Mouse (Mus musculus) thymus, postnatal 10 days (tissue): Measurements from ENCODE around the gene Btrc.
A peak's percentile ranks its signal among the peaks of the same experiment; 100 is the strongest.

Experiments
- DNase-seq, 2 experiments: peaks; one replicate each; pipeline ENCODE4 v3.0.0; 2021; ENCODE audit warnings: low spot score in 2 of 2

Btrc gene

DNA sequence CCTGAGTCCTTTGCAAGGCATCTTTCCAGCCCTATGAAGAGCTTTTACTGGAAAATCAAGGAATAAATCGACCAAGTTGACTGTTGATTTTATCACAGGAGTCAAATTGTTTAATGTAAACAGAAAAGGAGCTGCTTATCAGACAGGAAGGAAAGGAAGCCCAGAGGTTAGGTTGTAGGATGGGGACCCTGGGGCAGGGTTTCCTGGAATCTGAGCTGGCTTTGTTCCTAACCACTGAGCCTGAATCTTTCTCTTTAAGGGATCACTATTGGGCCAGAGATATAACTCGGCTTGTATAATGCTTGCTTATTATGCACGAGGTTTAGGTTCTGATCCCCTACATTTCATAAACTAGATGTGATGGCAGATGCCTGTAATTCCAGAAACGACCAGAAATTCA lies 64.6 kb downstream of the Btrc start:
- no peak for DNase-seq

DNA sequence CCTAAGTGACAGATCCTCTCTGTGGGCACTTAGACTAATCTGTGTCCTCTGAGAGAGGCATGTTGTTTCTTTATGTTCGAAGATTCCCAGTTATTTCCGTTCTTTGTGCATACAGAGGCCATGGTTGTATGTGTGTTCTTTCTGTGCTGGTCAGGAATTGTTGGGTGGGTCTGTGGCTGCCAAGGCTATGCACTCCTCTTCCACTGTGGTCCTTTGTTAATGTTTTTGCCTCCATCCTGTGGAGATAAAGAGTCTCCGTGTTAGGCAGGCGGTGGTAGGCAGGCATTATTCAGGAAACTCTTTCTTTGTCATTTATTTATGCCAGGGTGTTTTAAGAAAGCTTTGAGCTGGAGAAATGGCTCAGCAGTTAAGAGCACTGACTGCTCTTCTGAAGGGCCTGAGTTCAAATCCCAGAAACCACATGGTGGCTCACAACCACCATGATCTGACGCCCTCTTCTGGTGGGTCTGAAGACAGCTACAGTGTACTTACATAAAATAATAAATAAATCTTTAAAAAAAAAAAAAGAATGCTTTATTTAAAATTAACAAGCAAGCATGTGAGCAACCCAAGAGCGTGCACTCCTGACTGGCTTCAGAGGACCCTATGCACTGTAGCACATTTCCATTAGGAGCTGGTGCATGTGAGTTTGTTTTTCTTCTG lies 67.6 kb downstream of the Btrc start:
- no peak for DNase-seq

DNA sequence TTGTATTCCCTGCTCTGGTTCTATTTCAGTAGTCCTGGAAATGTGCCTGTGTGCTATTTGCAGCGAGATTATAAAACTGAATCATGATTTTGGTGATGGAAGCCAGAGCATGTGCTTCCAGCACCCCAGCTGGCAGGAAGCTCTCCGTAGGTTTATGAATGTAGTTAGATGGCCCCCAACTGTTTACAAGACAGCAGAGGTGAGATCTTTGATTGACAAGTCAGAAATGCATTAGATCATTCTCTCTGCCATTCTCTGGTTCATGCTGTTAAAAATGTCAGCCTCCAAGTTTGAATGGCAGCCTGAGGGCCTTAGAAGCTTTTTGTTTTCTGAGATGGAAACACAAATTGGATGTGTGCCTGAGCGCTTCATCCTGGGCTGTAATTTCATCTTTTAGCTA lies 68.8 kb downstream of the Btrc start:
- DNase-seq = no peak

DNA sequence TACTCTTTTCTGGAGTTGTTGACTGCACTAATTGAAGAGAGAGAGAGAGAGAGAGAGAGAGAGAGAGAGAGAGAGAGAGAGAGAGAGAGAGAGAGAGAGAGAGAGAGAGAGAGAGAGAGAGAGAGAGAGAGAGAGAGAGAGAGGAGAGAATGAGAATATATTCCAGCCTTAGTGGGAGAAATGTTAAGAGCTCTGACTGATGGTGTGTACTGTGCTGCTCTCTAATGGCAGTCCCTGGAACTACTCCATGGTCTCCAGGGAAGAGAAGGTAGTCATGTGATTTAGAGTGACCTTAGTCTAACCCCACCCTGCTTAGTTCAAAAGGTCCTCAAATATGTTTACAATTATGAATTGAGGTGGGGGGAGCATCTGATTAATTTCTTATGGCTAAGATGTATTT lies 72.5 kb downstream of the Btrc start:
- peak in 1 of 2 experiments; percentile 43 for DNase-seq

DNA sequence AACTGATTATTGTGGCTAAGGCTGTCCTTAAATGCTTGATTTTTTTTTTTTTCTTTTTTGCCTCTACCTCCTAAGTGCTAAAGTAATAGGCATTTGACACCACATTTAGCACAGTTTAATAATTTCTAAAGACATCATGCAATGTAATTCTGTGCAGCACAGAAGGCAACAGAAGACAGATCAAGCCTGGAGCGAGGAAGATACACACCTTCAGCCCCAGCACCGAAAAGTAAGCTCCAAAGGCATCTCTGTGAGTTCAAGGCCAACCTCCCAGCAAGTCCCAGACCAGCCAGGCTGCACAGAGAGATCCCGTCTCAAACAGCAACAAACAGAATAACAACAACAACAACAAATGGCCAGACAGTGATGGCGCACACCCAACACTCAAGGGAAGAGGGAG lies 73.6 kb downstream of the Btrc start:
- no peak for DNase-seq

DNA sequence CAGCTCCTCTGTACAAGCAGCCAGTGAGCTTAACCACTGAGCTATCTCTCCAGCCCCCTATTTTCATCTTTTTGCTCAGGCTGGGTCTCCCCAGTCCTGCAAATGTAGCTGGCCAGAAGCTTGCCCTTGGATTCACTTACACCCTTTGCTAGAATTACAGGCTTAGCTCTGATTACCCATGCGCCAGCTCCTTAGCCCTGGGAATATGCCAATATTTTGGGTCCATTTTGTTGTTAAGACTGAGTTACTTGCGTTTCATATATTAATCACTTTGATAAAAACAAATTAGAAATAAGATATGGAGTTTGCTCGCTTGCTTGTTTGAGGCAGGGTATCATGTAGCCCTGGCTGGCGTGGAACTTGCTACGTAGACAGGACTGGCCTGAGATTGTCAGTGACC lies 74.7 kb downstream of the Btrc start:
- no peak for DNase-seq

DNA sequence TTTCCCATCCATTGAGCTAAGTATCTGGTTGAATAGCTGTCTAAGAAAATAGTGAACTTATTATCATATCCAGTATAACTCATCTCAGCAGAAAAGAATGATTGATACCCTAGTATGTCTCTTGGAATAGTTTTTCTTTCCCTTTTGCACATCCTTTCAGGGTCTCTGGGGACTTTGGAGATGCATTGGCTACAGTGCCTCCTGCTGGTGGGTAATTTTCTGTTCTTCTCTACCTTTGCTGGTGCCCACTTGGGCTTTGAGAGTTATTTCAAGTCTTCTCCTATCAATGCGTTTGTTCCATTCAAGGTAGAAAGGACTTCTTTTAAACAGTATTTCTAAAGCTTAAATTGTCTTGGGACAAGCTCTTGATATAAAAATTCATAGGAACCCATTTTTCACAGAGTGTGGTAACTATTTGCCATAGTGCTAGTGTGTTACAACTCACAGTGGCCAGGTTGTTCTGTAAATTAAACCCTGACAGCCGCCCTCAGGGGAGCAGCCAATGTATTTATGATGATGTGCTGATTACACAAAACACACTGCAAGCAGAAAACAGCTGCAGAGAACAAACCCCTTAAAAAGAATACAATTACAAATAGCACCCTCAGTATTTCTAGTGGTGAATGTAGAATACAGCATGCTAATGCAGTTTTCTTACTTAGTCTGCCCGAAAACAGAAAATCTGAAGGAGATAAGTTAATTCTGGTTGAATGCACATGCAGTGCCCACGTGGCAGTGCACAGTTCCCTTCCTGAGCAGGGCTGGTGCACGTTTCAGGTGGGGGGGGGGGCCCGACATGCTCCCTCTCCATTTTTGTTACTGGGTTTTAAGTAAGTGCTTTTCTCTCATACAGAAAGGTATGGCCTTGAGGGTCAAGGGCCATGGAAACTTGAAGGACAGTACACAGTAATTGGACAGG lies 75.7 kb downstream of the Btrc start:
- DNase-seq = peak in 1 of 2 experiments; percentile 9

DNA sequence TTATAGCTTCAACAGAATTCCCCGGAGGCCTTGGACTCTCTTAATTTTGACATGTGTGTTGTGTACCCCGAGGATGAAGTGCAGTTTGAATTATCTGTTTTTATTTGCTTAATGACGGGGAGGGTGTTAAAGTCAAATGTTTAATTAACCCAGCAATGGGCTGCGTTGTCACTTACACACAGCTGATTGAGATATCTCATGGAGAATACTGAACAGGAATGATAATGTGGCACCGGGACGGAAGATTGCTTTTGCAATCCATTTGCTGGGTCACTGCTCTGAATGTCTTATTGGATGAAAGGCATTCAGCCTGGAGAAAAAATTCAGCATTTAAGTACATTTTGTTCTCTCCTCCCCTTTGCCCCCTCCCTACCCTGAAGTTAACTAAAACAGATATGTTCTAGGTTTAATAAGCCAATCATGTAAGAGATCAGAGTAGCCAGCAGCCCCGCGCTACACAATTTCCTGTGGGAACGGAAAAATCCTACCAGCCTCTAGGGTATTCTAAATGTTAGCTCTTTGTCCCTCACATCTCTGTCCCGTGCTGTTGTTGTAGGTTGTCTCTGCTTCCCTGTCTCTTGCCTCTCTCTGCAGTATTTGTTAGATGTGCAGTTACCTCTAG lies 77.1 kb downstream of the Btrc start:
- no peak for DNase-seq

DNA sequence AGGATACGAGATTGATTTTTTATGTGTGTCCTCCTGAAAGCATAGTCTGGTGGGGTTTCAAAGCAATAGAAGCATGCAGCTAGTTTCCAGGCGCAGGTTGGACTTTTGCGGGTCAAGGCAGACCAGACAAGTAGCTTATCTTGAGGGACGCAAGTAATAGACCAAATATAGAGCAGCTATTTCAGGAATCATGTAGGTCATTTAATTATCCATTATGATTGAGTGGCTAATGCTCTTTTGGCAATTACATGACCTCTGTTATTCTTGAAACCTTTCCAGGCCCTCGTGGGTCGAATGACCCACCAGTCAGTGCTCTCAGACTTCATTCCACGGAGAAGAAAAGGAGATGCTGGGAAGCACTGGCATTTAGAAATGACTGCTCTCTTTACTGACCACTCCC lies 78.2 kb downstream of the Btrc start:
- DNase-seq = no peak

DNA sequence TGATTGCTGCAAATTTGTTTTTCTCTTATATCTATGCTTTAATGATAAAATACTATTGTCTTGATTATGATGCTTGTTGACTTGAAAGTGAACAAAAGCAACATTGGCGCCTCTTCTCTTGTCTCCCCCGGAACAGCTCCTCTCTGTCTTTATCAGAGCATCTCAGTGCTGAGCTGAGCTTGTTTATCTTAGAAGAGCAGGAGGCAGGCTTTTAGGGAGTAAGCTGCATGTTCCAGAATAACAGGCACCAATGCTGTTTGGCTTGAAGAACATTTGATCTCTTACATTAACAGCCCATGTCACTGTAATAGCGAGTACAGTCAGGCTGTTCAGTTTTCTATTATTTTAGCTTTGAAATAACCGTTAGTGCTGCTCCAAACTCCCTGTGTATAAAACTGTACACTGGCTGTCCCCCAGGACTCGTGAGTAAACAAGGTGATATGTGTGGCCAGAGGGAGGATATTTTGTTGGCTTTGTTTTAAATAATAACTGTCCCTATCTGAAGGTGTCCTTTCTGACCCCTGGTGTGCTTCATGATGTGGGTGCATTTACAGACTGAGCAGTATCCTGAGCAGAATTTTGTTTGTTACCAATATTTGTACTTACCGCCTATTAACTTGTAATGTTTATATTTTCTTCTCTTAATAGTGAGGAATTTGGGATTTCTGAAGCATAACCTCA lies 81.9 kb downstream of the Btrc start:
- DNase-seq = no peak

DNA sequence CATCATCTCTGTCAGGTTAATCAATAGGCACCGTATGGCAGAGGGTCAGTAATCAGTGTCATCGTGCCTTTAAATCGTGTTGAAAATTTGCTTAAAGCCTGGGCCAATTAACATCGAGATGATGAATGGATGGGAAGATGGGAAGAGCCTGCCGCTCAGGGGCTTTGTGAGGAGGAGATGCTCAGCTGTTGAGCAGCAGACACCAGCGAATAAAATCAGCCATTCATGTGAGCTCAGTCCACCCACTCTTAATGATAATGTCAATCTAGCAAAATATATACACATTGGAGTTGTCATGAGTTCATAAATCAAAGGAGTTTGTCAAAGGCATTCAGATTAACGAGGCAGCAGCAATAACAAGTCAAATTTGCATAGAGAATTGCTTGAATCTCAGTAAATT lies 83.1 kb downstream of the Btrc start:
- no peak for DNase-seq

DNA sequence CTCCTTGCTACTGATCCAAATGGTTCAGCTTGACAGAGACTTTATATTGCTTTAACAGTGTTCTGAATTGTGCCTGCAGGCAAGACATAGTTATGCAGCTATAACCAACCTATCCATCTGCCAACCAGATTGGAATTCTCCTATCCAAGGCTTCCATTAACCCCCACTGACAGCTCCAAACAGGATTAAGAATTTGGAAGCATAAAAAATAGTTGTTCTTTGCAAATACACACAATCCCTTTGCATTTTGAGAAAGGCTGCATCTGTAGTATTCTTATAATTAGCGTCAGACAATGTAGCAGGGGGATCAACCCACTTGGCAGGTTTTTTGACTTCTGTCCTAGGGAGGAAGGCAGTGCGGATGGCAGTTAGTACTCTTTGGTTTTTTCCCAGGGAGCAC lies 83.7 kb downstream of the Btrc start:
- DNase-seq = no peak

DNA sequence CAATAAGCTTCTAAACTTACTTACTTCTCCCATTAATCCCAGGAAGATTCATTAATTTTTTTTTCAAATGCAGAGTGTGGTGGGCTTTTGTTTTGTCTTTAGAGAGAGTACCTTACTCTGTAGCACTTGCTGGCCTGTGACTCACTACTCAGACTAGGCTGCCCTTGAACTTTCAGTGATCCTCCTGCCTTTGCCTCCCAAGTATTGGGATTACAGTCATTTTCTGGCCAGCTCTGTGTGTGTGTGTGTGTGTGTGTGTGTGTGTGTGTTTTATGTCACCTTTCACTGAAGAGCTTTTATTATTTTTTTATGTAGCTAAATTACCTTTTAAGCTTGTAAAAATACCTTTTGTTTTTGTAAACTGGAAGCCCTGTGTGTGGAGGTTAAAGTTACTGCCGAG lies 84.4 kb downstream of the Btrc start:
- no peak for DNase-seq

DNA sequence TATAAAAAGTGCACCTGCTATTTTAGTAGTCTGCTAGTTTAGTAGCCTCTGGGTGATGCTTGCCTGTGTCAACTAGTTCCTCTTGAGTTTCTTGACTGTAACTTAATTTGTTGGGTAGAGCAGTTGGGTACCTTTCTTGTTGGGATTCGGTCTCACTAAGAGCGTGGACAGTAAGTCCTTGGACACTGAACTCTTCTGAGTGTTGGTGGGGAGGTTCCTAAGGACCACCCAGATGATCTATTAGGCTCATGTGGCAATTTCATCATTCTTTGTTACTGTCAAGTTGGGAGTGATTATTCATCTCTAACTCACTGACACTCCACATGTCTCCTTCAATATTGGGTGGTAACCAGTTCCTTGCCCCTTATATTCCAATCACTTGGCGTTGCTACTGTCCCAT lies 90.9 kb downstream of the Btrc start:
- no peak for DNase-seq

DNA sequence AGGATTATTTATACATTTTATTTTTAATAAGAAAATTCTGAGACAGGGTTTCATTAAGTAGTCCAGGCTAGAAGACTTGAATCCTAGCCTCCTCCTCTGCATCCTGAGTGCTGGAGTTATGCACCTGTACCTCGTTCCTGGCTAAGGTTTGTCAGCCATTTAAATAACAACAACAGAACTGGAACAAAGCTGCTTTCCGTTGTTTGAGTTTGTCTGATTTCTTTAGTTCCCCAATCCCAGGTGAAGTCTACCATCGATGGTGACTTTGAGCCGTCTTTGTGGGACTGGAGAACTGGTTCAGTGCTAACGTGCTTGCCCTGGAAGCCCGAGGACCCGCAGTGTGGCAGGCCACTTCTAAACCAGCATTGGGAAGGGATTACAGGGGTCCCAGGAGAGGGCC lies 93.4 kb downstream of the Btrc start:
- DNase-seq = no peak

DNA sequence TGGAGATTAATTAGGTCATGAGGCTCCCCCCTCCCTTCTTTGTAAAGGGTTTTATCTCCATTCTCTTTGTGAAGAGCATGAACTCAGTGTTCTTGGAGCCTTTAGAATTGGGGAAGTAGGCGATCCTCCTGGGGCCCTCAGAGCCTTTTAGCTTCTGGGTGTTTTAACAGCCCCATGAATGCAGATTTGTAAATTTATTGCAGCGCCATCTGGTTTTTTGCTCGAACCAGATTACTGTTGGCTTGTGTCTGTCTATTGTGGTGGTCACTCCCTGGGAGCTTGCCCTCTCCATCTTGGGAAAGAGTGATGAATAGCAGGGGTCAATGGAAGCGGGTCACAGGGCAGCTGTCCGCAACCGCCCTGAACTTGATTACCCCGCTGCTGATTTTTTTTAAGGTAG lies 95.2 kb downstream of the Btrc start:
- no peak for DNase-seq

DNA sequence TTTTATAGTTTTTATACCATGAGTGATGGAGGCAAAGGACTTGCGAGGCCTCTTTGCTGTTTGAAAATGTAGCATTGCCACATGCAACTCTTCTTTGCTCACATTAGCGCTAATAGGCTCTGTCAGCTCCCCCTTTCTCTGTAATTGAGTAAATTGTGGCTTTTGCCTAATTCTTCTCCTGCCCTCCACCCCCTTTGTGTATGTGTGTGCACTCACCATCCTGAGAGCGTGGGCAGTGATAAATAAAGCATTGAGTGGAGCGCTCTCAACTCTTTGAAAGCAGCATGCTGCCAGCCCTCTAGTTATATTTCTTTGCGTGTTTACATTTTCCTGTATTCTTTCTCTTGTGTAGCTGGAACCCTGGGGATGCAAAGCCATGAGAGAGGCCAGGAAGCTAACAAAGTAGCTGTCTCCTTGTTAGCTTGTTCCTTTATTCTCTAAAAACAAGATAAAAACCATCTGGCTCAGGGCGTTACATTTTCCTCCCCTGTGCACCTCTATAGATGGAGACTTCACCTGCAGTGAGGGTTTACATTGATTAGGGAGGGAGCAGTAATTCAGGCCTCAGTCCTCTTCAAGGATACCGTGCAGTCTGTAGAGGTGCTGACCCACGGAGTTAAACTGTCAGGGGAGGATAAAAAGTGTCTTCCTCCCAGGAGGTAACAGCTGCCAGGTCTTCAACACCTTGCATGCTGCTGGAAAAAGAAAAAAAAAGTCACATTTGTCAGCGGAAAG lies 96.6 kb downstream of the Btrc start:
- no peak for DNase-seq

DNA sequence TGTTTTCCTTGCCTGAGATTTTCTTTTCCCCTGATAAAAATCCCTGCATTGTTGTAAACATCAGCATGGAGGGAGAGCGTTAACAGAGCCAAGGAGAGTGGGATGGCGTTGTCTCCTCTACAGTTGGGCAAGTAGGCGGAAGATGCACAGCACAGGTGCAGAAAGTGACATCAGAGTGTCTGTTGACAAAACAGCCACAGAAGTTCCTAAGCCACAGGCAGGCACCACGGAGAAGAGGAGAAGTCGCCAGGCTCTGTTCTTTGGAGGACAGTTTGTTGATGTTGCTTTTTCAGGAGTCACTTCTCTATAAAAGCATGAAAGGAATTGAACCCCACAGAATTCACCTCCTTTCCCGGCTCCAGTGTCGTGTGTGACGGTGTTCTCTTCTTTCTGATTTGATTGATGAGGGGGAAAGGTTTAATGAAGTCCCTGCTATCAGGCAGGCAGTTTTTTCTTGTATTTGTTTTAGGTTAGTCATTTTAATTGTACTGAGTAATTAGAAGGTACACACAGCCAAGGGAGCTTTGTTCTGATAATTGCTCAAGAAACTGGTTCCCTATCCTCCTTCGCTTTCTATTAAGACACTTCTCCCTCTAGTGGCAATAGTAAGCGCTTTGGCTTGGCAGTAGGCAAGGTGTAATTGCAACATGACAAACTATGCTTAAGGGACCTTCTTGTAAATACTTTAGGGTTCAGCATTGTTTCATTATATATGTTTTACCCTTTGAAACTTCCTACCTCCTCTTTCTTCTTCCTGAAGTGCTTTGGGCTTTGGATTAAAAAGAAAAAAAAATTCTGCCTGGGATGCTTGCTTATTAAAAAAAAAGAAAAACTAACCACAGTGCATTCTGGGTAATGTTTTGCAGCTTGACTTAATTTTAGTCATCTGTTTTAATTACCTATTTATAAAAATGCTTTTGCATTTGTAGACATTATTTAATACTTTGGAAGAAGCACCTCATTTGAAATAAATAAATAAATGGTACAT lies 97.5 kb downstream of the Btrc start:
- peak; percentile 29 to 37 for DNase-seq

DNA sequence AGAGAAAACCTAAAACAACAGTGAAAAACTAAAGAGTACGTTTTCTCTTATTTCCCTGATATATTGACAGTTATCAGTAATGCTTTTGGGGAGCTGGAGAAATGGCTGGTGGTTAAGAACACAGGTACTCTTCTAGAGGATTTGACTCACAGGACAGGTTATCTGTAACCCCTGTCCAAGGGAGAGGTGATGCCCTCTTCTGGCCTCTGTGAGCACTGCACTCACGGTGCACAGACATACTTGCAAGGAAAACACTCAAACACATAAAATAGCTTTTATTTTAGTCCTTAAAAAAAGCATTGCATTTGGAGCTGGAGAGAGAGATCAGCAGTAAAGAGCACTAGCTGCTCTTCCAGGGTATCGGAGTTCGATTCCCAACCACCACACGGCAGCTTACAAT lies 106.2 kb downstream of the Btrc start:
- DNase-seq = no peak
